Mouse (Mus musculus) ovary, adult 18-20 months (tissue): ENCODE data around the gene Trmt11.
"Not testable (repeated sequence)": the region's sequence is repeated elsewhere in the genome, so short reads cannot be mapped to it uniquely, and the experiment has no call there.

Experiments used
- DNase-seq: peaks from one replicate; pipeline ENCODE4 v3.0.0; 2022; ENCODE audit warnings: low spot score, mixed read lengths

Gene Trmt11

GRCm38 (mm10) chr10:30555686-30556578, 44.6 kb downstream of the Trmt11 start:
- no peak for DNase-seq

GRCm38 (mm10) chr10:30552377-30552776, 48.2 kb downstream of the Trmt11 start:
- no peak for DNase-seq

- DNase-seq, result no peak
Observed at GRCm38 (mm10) chr10:30549974-30550373, 50.6 kb downstream of the Trmt11 start.

- no peak for DNase-seq
Observed at GRCm38 (mm10) chr10:30538538-30538815, 62.1 kb downstream of the Trmt11 start.

GRCm38 (mm10) chr10:30537734-30538537, 62.6 kb downstream of the Trmt11 start:
- no peak for DNase-seq

- DNase-seq, result not testable (repeated sequence)
Observed at GRCm38 (mm10) chr10:30535930-30536329, 64.6 kb downstream of the Trmt11 start.

- no peak for DNase-seq
Observed at GRCm38 (mm10) chr10:30527122-30527521, 73.4 kb downstream of the Trmt11 start.

- DNase-seq, result no peak
Observed at GRCm38 (mm10) chr10:30521727-30522126, 78.8 kb downstream of the Trmt11 start.

- DNase-seq, result no peak
Observed at GRCm38 (mm10) chr10:30519143-30519542, 81.4 kb downstream of the Trmt11 start.

GRCm38 (mm10) chr10:30517224-30517623, 83.3 kb downstream of the Trmt11 start:
- DNase-seq, result no peak

- DNase-seq, result no peak
Observed at GRCm38 (mm10) chr10:30516771-30517170, 83.8 kb downstream of the Trmt11 start.

GRCm38 (mm10) chr10:30504736-30505135, 95.8 kb downstream of the Trmt11 start:
- DNase-seq, result no peak

GRCm38 (mm10) chr10:30503168-30503567, 97.4 kb downstream of the Trmt11 start:
- no peak for DNase-seq

- DNase-seq, result no peak
Observed at GRCm38 (mm10) chr10:30502718-30503117, 97.8 kb downstream of the Trmt11 start.

GRCm38 (mm10) chr10:30498223-30498622, 102.3 kb downstream of the Trmt11 start:
- DNase-seq, result not testable (repeated sequence)
